Mouse (Mus musculus): ENCODE results near the gene Nin.

DNA sequence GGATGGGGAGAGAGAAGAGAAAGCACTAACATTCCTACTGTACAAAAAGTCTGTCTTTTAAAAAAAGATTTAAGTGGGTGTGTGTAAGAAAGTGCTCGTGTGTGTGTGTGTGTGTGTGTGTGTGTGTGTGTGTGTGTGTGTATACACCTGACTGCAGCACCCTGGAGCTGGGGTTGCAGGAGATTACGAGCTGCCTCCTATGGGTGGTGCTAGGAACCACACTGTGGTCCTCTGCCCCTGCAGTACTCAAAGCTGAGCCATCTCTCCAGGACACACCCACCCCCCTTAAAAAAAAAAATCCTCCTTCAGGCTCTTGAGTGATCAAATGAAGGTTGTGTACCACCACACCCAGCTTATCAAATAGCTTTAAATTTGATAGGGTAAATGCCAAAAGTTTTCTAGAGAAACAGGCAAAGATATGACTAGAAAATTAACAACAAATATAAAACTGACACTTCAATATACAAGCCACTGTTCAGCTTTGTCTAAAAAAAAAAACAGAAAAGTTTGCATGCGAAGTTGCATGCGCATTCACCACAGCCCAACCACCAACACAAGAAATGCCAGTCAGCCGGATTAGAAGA is 27.6 kb upstream of the Nin start:
- TF ChIP-seq MAFK (IDR thresholded peaks at IDR 0.05; ENCODE audit: borderline replicate concordance, low read depth, low read length) (no peak), ZNF384 (IDR thresholded peaks at IDR 0.05; ENCODE audit: low read depth, low read length) (peak; percentile 94)

Data from MEL (cell line).